Mouse (Mus musculus): ENCODE measurements at regions not wholly inside any gene's neighbourhood (a gene's known extent, or its start where the extent isn't known, plus 50 kb on each side); places are given as distances from the start of the nearest gene placed in this dataset.
"Not testable (repeated sequence)": the region's sequence is repeated elsewhere in the genome, so short reads cannot be mapped to it uniquely, and the experiment has no call there.

DNA sequence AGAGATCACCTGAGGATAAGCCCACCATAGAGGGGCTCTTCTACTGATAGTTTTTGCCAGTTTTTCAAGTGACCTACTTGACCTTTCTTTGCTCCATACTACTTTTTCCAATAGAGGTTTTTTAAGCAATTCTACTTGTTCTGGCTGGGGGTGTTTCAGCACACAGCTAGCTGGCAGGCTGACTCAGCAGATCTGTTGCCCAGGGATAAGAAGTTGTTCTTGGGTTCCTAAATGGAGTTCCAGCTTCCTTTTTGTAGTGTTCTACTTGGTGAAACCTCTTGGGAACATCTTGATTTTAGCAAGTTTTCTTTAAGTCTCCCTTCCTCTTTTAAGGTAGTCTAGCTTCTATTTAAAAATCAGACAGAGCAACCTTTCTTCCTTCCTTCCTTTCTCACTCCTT is 61.0 kb downstream of the 4930474N05Rik start:
- no peak for DNase-seq

GRCm38 (mm10) chr14:36156175-36156574 is 61.5 kb downstream of the 4930474N05Rik start:
- no peak for DNase-seq

DNA sequence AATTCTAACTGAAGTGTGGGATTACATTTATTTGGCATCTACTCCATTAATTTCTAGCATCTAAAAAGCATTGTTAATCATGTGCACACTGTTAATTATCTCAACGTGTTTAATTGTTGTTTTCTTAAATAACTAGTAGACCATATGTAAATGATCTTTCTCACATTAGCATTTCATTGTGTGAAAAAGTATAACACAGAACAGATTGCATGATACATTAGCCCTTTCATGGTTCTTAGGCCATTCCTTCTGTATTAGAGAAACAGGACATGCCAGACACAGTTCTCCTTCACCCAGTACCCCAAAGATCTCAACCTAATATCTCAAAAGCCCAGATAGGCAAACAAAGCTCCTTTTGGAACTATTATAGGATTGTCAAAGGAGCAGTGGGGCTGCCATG is 89.0 kb downstream of the 4930474N05Rik start:
- no peak for DNase-seq

GRCm38 (mm10) chr14:36196517-36196916 is 101.8 kb downstream of the 4930474N05Rik start:
- DNase-seq, result no peak

DNA sequence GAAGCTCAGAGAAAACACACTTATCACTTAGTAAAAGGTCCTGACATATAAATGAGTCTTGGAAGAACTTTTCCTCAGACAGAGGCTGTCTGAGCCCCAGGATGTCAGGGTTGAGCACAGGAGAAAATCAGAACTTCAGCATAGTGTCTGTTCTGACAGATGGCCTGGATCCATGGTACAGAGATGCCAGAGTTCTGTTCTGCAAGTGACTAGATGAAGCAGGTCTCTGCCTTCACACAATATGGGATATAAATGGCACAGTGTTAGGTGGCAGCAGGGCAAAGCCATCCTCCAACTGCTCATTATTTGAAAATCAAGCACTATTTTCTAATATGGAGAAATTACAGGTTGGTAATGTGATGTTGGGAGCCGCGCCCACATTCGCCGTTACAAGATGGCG is 103.7 kb downstream of the 4930474N05Rik start:
- no peak for DNase-seq

DNA sequence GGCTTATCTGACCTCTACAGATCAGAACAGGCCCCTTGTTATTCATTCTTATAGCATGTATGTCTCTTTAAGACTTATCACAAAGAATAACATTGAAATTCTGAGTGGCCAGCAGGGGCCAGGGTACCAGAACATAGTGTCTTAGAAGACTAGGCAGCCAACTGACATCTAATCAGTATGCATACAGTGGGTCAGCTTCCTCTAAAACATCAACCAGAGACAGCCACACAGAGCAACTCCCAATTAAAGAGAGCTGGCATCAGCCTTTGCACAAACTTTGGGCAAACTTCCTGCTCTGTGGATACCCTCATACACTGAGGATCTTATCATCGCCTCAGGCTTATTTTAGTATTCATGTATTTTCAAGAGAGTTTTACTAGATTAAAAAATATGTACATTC is 109.1 kb downstream of the 4930474N05Rik start:
- no peak for DNase-seq

DNA sequence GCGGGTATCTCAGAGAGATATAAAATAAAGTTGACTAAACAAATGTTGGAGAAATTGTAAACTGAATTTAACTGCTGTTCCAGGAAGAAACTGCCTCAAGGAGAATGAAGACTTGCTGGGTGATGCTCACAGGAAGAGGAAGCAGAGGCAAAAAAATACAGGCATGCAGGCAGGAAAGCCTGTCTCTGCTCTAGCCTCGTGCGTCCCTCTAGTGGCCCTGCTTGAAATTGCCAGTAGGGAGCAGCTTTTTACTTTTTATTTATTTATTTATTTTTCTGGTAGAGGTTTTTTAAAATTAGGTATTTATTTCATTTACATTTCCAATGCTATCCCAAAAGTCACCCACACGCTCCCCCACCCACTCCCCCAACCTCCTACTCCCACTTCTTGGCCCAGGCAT is 118.1 kb downstream of the 4930474N05Rik start:
- DNase-seq, result peak; percentile 80

- DNase-seq, result no peak
Observed at GRCm38 (mm10) chr14:36245849-36246248, 151.1 kb downstream of the 4930474N05Rik start.

DNA sequence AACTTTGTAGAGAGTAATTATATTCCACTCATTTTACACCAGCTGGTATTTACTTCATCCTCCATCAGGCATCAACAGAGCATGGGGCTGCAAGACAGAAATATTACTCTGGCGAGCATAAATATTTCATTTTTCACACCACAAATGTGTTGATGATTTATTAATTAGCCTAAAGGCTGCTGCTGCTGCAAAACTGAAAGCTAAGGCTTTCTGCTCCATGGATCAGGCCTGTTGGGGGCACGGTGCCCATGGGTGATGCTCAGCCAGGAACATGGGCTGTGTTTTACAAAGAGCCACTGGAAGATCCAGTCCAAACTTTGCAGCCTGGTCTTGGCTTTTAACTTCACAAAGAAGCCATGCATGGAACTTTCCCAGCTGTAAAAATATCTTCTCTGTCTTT is 167.4 kb downstream of the 4930474N05Rik start:
- peak; percentile 4 for DNase-seq

GRCm38 (mm10) chr14:36283825-36284414 is 189.2 kb downstream of the 4930474N05Rik start:
- no peak for DNase-seq

DNA sequence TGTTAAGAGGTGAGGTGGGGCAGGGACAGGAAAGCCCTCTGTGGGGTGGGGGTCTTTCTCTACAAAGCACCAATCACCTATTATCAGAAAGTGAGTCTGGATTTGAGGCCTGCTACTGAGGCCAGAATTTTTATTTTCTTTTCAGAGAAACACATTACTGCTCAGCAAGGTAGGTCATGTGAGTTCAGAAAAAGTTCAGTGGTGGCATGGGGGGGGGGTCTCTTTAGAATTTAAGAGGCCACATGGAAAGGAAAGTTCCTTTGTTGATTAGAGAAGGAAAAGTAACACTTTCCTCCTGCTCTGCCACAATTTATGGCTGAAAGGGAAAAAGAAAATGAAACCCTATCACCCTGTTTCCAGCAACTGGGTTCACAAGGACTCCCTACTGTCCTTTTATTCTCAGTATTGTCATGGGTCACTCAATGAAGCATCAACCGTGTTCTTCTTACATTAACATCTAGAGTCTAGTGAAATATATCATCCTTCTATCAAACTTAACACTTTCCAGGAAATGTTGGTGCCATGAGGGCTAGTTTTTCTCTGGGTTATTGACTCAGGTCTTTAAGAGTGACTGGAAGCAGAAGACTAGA is 194.1 kb downstream of the 4930474N05Rik start:
- DNase-seq, result no peak

GRCm38 (mm10) chr14:36310324-36310723 is 215.6 kb downstream of the 4930474N05Rik start:
- DNase-seq, result no peak

DNA sequence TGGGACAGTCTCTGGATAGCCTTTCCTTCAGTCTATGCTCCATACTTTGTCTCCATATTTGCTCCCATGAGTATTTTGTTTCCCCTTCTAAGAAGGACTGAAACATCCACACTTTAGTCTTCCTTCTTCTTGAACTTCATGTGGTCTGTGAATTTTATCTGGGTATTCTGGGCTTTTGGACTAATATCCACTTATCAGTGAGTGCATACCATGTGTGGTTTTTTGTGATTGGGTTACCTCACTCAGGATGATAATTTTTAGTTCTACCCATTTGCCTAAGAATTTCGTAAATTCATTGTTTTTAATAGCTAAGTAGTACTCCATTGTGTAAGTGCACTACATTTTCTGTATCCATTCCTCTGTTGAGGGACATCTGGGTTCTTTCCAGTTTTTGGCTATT is 220.0 kb downstream of the 4930474N05Rik start:
- not testable (repeated sequence) for DNase-seq

DNA sequence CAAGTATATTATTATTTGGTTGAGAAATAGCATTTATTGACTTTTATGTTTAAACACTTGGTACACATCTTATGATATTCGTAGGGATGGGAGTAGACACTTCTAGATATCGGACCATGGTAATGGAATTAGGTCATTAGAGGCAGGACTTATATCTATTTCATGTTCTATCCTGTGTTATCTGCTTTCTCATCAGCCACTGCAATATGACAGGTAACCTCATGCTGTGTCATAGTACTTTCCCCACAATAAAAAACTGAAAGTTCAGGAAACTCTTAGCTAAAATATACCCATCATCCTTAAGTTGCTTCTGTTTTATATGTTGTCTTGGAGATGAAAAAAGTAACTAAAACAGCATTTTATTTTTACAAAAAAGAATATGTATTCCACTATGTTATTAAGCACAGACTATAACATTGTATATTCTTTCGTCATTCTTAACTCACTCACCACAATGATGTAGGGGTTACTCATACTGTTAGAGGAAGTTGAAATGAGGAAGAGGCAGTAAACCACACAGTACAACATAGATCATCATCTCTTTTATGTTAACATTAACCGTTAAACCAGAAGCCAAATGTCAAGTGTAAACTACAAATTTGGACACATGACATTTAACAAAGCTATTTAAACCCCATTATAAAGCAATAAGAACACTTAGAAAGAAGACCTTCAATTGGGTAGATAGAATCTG is 221.8 kb downstream of the 4930474N05Rik start:
- no peak for DNase-seq

- no peak for DNase-seq
Observed at GRCm38 (mm10) chr14:36328258-36328891, 233.7 kb downstream of the 4930474N05Rik start.

- DNase-seq, result no peak
Observed at GRCm38 (mm10) chr14:36340832-36341231, 246.1 kb downstream of the 4930474N05Rik start.
